Mouse (Mus musculus) midbrain, embryonic 10.5 days (tissue): ENCODE data around the gene Hapln1. TPM values are rescaled to one million over a fixed set of nuclear protein-coding genes. Genes with fewer than 3 reads are reported as not detected.

Source experiments
- DNase-seq: peaks from one replicate; pipeline ENCODE4 v3.0.0-alpha.2; 2017; ENCODE audit warnings: low spot score
- H3K27ac ChIP-seq: fragments of 300-500 bp; sonication (generic); replicated peaks from 2 replicates; pipeline ENCODE4 v1.5.1; 2016; ENCODE audit warnings: mild to moderate bottlenecking
- H3K27me3 ChIP-seq: fragments of 300-500 bp; sonication (generic); 2 replicates; pipeline ENCODE4 v1.6.1; 2016; ENCODE audit warnings: low read depth, mild to moderate bottlenecking; ENCODE audit not compliant: poor library complexity, severe bottlenecking
- H3K36me3 ChIP-seq: fragments of 300-500 bp; sonication (generic); 2 replicates; pipeline ENCODE4 v1.6.1; 2016; ENCODE audit warnings: mild to moderate bottlenecking, moderate library complexity
- H3K4me1 ChIP-seq: fragments of 300-500 bp; sonication (generic); 2 replicates; pipeline ENCODE4 v1.6.1; 2016
- H3K4me3 ChIP-seq: fragments of 300-500 bp; sonication (generic); 2 replicates; pipeline ENCODE4 v1.5.1; 2016; ENCODE audit warnings: mild to moderate bottlenecking, moderate library complexity
- H3K9me3 ChIP-seq: fragments of 300-500 bp; sonication (generic); replicated peaks from 2 replicates; pipeline ENCODE4 v1.6.1; 2016; ENCODE audit warnings: mild to moderate bottlenecking
- WGBS: fragments of 180-500 bp; shearing (Covaris S2); methylation state at CpG from one replicate; pipeline ENCODE4 v1.1.7; 2016; 5-methylcytosine and 5-hydroxymethylcytosine counted together
- polyA plus RNA-seq: library from polyadenylated mRNA; unstranded; fragments of >200 nt; fragmentation: Nextera tagmentation; extraction: Ambion mirVana; gene quantifications from 2 replicates; pipeline ENCODE4 v1.2.1, GENCODE M21; 2016

Hapln1 gene
- polyA plus RNA-seq, 1 experiment from 2014 or later, result 22.0 TPM

- Histone ChIP-seq H3K4me1 (no peaks in the 10 kb centered on the region), H3K36me3 (no peaks in the 10 kb centered on the region), H3K9me3 (no peaks in the 10 kb centered on the region), H3K27ac (no peak overlapping the region), H3K27me3 (no peaks in the 10 kb centered on the region), H3K4me3 (no peak overlapping the region)
- DNase-seq, result peak; percentile 13
- WGBS, result 31% methylated on average over 4 of the region's 4 CpGs
These were observed 94.6 kb downstream of the Hapln1 start for GRCm38 (mm10) chr13:89634137-89634683.

GRCm38 (mm10) chr13:89637012-89637411 is 97.4 kb downstream of the Hapln1 start:
- 83% methylated on average over 3 of the region's 3 CpGs for WGBS

GRCm38 (mm10) chr13:89645589-89645988 is 106.0 kb downstream of the Hapln1 start:
- Histone ChIP-seq H3K36me3 (no peaks in the 10 kb centered on the region), H3K27me3 (no peaks in the 10 kb centered on the region), H3K4me1 (no peaks in the 10 kb centered on the region), H3K4me3 (no peak overlapping the region), H3K9me3 (no peaks in the 10 kb centered on the region), H3K27ac (no peak overlapping the region)
- WGBS, result 96% methylated on average over 2 of the region's 2 CpGs
- DNase-seq, result no peak

More at GRCm38 (mm10) chr13:89637012-89637411, 97.4 kb downstream of the Hapln1 start:
- Histone ChIP-seq H3K4me3 (no peak overlapping the region), H3K27ac (no peak overlapping the region), H3K36me3 (no peaks in the 10 kb centered on the region), H3K27me3 (no peaks in the 10 kb centered on the region), H3K4me1 (no peaks in the 10 kb centered on the region), H3K9me3 (no peaks in the 10 kb centered on the region)
- DNase-seq, result no peak

GRCm38 (mm10) chr13:89652773-89653172 is 113.2 kb downstream of the Hapln1 start:
- Histone ChIP-seq H3K9me3 (no peaks in the 10 kb centered on the region), H3K27me3 (no peaks in the 10 kb centered on the region), H3K36me3 (0 out of 2 replicates have a peak, but pooled peaks cover 2% of the 10 kb centered on the region), H3K27ac (no peak overlapping the region), H3K4me1 (no peaks in the 10 kb centered on the region), H3K4me3 (no peak overlapping the region)
- no peak for DNase-seq
- 89% methylated on average over 1 of the region's 1 CpGs for WGBS

- whole genome bisulfite sequencing, result 92% methylated on average over 2 of the region's 2 CpGs
These were observed 113.7 kb downstream of the Hapln1 start for GRCm38 (mm10) chr13:89653279-89653678.

GRCm38 (mm10) chr13:89657046-89657445 is 117.5 kb downstream of the Hapln1 start:
- no peaks in the 10 kb centered on the region for H3K9me3 ChIP-seq
- H3K4me3 ChIP-seq, result no peak overlapping the region
- peaks cover 2% of the 10 kb centered on the region; the same call in 1 of the 2 replicates for H3K36me3 ChIP-seq
- 96% methylated on average over 11 of the region's 11 CpGs for WGBS
- H3K27ac ChIP-seq, result no peak overlapping the region
- H3K4me1 ChIP-seq, result no peaks in the 10 kb centered on the region
- no peak for DNase-seq
- H3K27me3 ChIP-seq, result no peaks in the 10 kb centered on the region

More at GRCm38 (mm10) chr13:89653279-89653678, 113.7 kb downstream of the Hapln1 start:
- H3K27ac ChIP-seq, result no peak overlapping the region
- no peaks in the 10 kb centered on the region for H3K27me3 ChIP-seq
- H3K4me1 ChIP-seq, result no peaks in the 10 kb centered on the region
- no peaks in the 10 kb centered on the region for H3K9me3 ChIP-seq
- H3K4me3 ChIP-seq, result no peak overlapping the region
- no peak for DNase-seq
- H3K36me3 ChIP-seq, result 0 out of 2 replicates have a peak, but pooled peaks cover 2% of the 10 kb centered on the region

Other genes with a start within 250 kb of the Hapln1 start
- gene Vcan, start 202.7 kb downstream of the Hapln1 start, polyA plus RNA-seq, result 29.3 and 29.7 TPM in 2 replicates